Mouse (Mus musculus): ENCODE results near the gene Dusp22. TPM values are rescaled to one million over a fixed set of nuclear protein-coding genes. Genes with fewer than 3 reads are reported as not detected.

The Dusp22 gene
- polyA plus RNA-seq, 1 experiment, result 0.03 TPM

GRCm38 (mm10) chr13:30736721-30737120 lies 76.9 kb downstream of the Dusp22 start:
- no peak overlapping the region for H3K4me3 ChIP-seq (replicated peaks)
- TF ChIP-seq GATA1 (IDR thresholded peaks at IDR 0.05; ENCODE audit: low read length), result no peak
- TF ChIP-seq TAL1 (IDR thresholded peaks at IDR 0.05; ENCODE audit: low read length), result no peak
- no peaks in the 10 kb centered on the region for H3K4me1 ChIP-seq (ENCODE audit: control insufficient read depth)
- no peaks in the 10 kb centered on the region for H3K27me3 ChIP-seq (ENCODE audit: control insufficient read depth)
- H3K36me3 ChIP-seq (ENCODE audit: control insufficient read depth), result no peaks in the 10 kb centered on the region
- H3K9me3 ChIP-seq (ENCODE audit: control insufficient read depth, low read length), result no peaks in the 10 kb centered on the region

GRCm38 (mm10) chr13:30737257-30737656 lies 77.5 kb downstream of the Dusp22 start:
- no peak for TF ChIP-seq TAL1 (IDR thresholded peaks at IDR 0.05; ENCODE audit: low read length)
- TF ChIP-seq GATA1 (IDR thresholded peaks at IDR 0.05; ENCODE audit: low read length), result no peak
- no peak overlapping the region for H3K4me3 ChIP-seq (replicated peaks)
- no peaks in the 10 kb centered on the region for H3K9me3 ChIP-seq (ENCODE audit: control insufficient read depth, low read length)
- no peaks in the 10 kb centered on the region for H3K4me1 ChIP-seq (ENCODE audit: control insufficient read depth)
- no peaks in the 10 kb centered on the region for H3K36me3 ChIP-seq (ENCODE audit: control insufficient read depth)
- H3K27me3 ChIP-seq (ENCODE audit: control insufficient read depth), result no peaks in the 10 kb centered on the region

- Histone ChIP-seq H3K36me3 (ENCODE audit: control insufficient read depth) (no peaks in the 10 kb centered on the region), H3K4me3 (replicated peaks) (no peak overlapping the region), H3K4me1 (ENCODE audit: control insufficient read depth) (no peaks in the 10 kb centered on the region), H3K9me3 (ENCODE audit: control insufficient read depth, low read length) (no peaks in the 10 kb centered on the region), H3K27me3 (ENCODE audit: control insufficient read depth) (no peaks in the 10 kb centered on the region)
- TF ChIP-seq GATA1 (IDR thresholded peaks at IDR 0.05; ENCODE audit: low read length), result no peak
Measured at GRCm38 (mm10) chr13:30738310-30738840, 78.6 kb downstream of the Dusp22 start.

DNA sequence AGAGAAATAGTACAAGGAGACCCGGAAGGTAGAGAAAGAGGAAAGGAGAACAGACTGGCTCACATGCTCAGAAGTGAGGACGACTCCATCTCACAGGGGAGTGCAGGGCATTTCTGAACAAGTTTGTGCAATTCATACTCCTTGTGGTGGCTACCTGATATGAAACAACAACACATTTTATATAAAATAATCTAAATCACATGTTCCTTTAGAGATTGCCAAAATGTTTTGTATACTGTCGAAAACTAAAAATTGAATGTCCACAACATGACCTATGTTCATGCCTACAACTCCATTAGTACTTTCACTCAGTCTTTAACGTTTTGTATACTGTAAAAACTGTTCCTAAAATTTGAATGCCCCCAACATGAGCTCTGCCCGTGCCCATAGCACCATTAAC lies 81.4 kb downstream of the Dusp22 start:
- Histone ChIP-seq H3K36me3 (ENCODE audit: control insufficient read depth) (no peaks in the 10 kb centered on the region), H3K9me3 (ENCODE audit: control insufficient read depth, low read length) (no peaks in the 10 kb centered on the region), H3K27me3 (ENCODE audit: control insufficient read depth) (no peaks in the 10 kb centered on the region), H3K4me1 (ENCODE audit: control insufficient read depth) (no peaks in the 10 kb centered on the region), H3K4me3 (replicated peaks) (no peak overlapping the region)
- TF ChIP-seq GATA1 (IDR thresholded peaks at IDR 0.05; ENCODE audit: low read length), result no peak
- TF ChIP-seq TAL1 (IDR thresholded peaks at IDR 0.05; ENCODE audit: low read length), result no peak

DNA sequence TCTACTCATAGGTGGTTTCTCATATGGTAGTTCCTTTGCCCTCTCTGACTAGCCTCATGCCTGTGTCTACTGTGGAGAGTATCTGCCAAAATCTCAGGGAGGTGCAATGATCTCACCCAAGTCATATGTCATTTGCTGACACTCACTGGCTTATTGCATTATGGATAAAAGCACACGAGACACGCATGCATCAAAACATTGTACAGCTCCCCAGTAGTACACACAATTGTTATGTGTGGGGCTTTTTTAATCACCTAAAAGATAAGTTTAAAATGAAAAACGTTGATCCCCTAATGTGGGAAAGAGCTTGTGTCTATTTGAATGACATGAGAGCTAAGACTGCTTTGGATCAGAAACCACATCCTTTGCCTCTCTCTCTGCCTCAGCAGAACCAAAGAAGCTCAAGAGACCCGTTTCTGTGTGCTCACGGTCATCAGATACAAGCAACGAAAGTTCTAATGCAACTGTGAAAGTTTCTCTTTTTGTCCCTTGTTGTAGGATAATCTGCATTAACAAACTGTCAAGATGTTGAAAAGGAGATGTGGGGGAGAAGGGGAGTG lies 82.7 kb downstream of the Dusp22 start:
- no peak for TF ChIP-seq GATA1 (IDR thresholded peaks at IDR 0.05; ENCODE audit: low read length)
- no peak for TF ChIP-seq TAL1 (IDR thresholded peaks at IDR 0.05; ENCODE audit: low read length)
- H3K4me1 ChIP-seq (ENCODE audit: control insufficient read depth), result no peaks in the 10 kb centered on the region
- H3K27me3 ChIP-seq (ENCODE audit: control insufficient read depth), result peaks cover 2% of the 10 kb centered on the region; the same call in 1 of the 2 replicates
- H3K9me3 ChIP-seq (ENCODE audit: control insufficient read depth, low read length), result no peaks in the 10 kb centered on the region
- H3K36me3 ChIP-seq (ENCODE audit: control insufficient read depth), result no peaks in the 10 kb centered on the region
- H3K4me3 ChIP-seq (replicated peaks), result no peak overlapping the region

DNA sequence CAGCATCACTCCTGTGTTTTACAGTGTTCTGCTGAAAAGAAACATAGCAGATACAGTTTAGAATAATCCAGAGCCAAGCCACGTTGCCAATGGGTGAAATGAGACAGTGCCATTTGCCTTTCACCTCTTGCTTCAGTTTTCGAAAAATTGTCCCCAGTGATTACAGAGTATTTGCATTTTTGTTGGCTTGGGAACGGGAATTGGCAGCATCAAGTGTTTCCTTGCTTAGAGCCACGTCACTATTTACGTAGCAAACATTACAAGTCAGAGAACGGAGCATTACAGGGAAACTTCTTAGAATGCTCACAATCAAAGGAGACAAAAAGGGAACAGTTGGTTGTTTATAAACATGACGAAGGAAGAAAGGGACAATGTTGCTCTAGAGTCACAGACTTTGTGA lies 85.3 kb downstream of the Dusp22 start:
- Histone ChIP-seq H3K27me3 (ENCODE audit: control insufficient read depth) (peaks cover 23% of the 10 kb centered on the region), H3K4me3 (replicated peaks) (no peak overlapping the region), H3K9me3 (ENCODE audit: control insufficient read depth, low read length) (no peaks in the 10 kb centered on the region), H3K4me1 (ENCODE audit: control insufficient read depth) (no peaks in the 10 kb centered on the region; the same call in 1 of the 2 replicates), H3K36me3 (ENCODE audit: control insufficient read depth) (no peaks in the 10 kb centered on the region)
- TF ChIP-seq TAL1 (IDR thresholded peaks at IDR 0.05; ENCODE audit: low read length) (no peak), GATA1 (IDR thresholded peaks at IDR 0.05; ENCODE audit: low read length) (no peak)

- H3K36me3 ChIP-seq (ENCODE audit: control insufficient read depth), result no peaks in the 10 kb centered on the region
- no peak overlapping the region for H3K4me3 ChIP-seq (replicated peaks)
- H3K9me3 ChIP-seq (ENCODE audit: control insufficient read depth, low read length), result no peaks in the 10 kb centered on the region
- peaks cover 41% of the 10 kb centered on the region for H3K27me3 ChIP-seq (ENCODE audit: control insufficient read depth)
- no peaks in the 10 kb centered on the region; the same call in 1 of the 2 replicates for H3K4me1 ChIP-seq (ENCODE audit: control insufficient read depth)
- no peak for TF ChIP-seq TAL1 (IDR thresholded peaks at IDR 0.05; ENCODE audit: low read length)
- TF ChIP-seq GATA1 (IDR thresholded peaks at IDR 0.05; ENCODE audit: low read length), result no peak
Measured at GRCm38 (mm10) chr13:30747068-30747467, 87.3 kb downstream of the Dusp22 start.

DNA sequence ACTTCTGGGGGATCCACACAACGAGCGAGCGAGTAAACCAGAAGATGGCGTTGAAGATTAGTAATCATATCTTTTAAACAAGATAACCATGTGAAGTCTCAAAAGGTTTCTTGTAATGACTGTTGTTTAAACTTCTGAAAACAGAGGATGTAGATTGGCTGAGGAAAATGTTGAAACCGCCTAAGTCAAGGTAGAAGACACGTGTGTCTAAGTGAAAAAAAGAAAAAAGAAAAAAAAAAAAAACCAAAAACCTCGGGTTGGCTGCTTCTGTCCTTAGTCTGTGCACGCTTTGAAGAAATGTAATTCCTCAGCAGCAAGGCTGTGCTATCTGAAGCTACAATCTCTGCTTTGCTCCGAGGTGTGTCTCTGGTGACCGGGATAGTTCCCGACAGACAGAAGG lies 87.7 kb downstream of the Dusp22 start:
- Histone ChIP-seq H3K4me1 (ENCODE audit: control insufficient read depth) (no peaks in the 10 kb centered on the region; the same call in 1 of the 2 replicates), H3K4me3 (replicated peaks) (no peak overlapping the region), H3K9me3 (ENCODE audit: control insufficient read depth, low read length) (no peaks in the 10 kb centered on the region), H3K27me3 (ENCODE audit: control insufficient read depth) (peaks cover 41% of the 10 kb centered on the region), H3K36me3 (ENCODE audit: control insufficient read depth) (no peaks in the 10 kb centered on the region)
- no peak for TF ChIP-seq GATA1 (IDR thresholded peaks at IDR 0.05; ENCODE audit: low read length)
- TF ChIP-seq TAL1 (IDR thresholded peaks at IDR 0.05; ENCODE audit: low read length), result no peak

- Histone ChIP-seq H3K9me3 (ENCODE audit: control insufficient read depth, low read length) (no peaks in the 10 kb centered on the region), H3K4me1 (ENCODE audit: control insufficient read depth) (no peaks in the 10 kb centered on the region; the same call in 1 of the 2 replicates), H3K4me3 (replicated peaks) (no peak overlapping the region), H3K27me3 (ENCODE audit: control insufficient read depth) (peaks cover 44% of the 10 kb centered on the region), H3K36me3 (ENCODE audit: control insufficient read depth) (no peaks in the 10 kb centered on the region)
- TF ChIP-seq GATA1 (IDR thresholded peaks at IDR 0.05; ENCODE audit: low read length) (no peak), TAL1 (IDR thresholded peaks at IDR 0.05; ENCODE audit: low read length) (no peak)
Measured at GRCm38 (mm10) chr13:30748321-30748720, 88.5 kb downstream of the Dusp22 start.
